Mouse (Mus musculus): ENCODE data around the gene Gfra4. TPM values are rescaled to one million over a fixed set of nuclear protein-coding genes. Genes with fewer than 3 reads are reported as not detected.
A peak's percentile ranks its signal among the peaks of the same experiment; 100 is the strongest.
"Not testable (repeated sequence)": the region's sequence is repeated elsewhere in the genome, so short reads cannot be mapped to it uniquely, and the experiment has no call there.

Gfra4 gene
- polyA plus RNA-seq, 1 experiment from 2014 or later, result 1.2 TPM

GRCm38 (mm10) chr2:131037226-131037990, 5.5 kb downstream of the Gfra4 start:
- no peak overlapping the region for H3K4me3 ChIP-seq (ENCODE audit: inconsistent target)
- WGBS (ENCODE audit: missing documents), result 20% methylated on average over 17 of the region's 17 CpGs
- peak overlapping the region; percentile 48 for H3K27ac ChIP-seq
- H3K79me2 ChIP-seq (ENCODE audit: inconsistent target), result no peaks in the 10 kb centered on the region
- no peaks in the 10 kb centered on the region for H3K36me3 ChIP-seq (ENCODE audit: inconsistent target)

- Histone ChIP-seq H3K4me3 (ENCODE audit: inconsistent target) (no peak overlapping the region), H3K27ac (peak overlapping the region; percentile 48), H3K36me3 (ENCODE audit: inconsistent target) (no peaks in the 10 kb centered on the region), H3K79me2 (ENCODE audit: inconsistent target) (no peaks in the 10 kb centered on the region)
Observed at GRCm38 (mm10) chr2:131036757-131037156, 6.1 kb downstream of the Gfra4 start.

- Histone ChIP-seq H3K4me3 (ENCODE audit: inconsistent target) (no peak overlapping the region), H3K36me3 (ENCODE audit: inconsistent target) (no peaks in the 10 kb centered on the region), H3K79me2 (ENCODE audit: inconsistent target) (no peaks in the 10 kb centered on the region), H3K27ac (peak overlapping the region; percentile 48)
- 96% methylated on average over 2 of the region's 2 CpGs for WGBS (ENCODE audit: missing documents)
Observed at GRCm38 (mm10) chr2:131036343-131036742, 6.5 kb downstream of the Gfra4 start.

- not testable (repeated sequence) for H3K79me2 ChIP-seq (ENCODE audit: inconsistent target); H3K4me3 ChIP-seq (ENCODE audit: inconsistent target); H3K27ac ChIP-seq; H3K36me3 ChIP-seq (ENCODE audit: inconsistent target)
- WGBS (ENCODE audit: missing documents), result 43% methylated on average over 1 of the region's 1 CpGs
Observed at GRCm38 (mm10) chr2:131031406-131031805, 11.5 kb downstream of the Gfra4 start.

- Histone ChIP-seq H3K79me2 (ENCODE audit: inconsistent target) (no peaks in the 10 kb centered on the region), H3K4me3 (ENCODE audit: inconsistent target) (no peak overlapping the region), H3K36me3 (ENCODE audit: inconsistent target) (no peaks in the 10 kb centered on the region), H3K27ac (0 out of 2 replicates have a peak overlapping the region, but pooled peaks have one; percentile 81)
- WGBS (ENCODE audit: missing documents), result 92% methylated on average over 1 of the region's 1 CpGs
Observed at GRCm38 (mm10) chr2:131030998-131031397, 11.9 kb downstream of the Gfra4 start.

- no peaks in the 10 kb centered on the region for H3K36me3 ChIP-seq (ENCODE audit: inconsistent target)
- H3K4me3 ChIP-seq (ENCODE audit: inconsistent target), result no peak overlapping the region
- no peaks in the 10 kb centered on the region for H3K79me2 ChIP-seq (ENCODE audit: inconsistent target)
- peak overlapping the region; percentile 81 for H3K27ac ChIP-seq
- WGBS (ENCODE audit: missing documents), result 87% methylated on average over 2 of the region's 2 CpGs
Observed at GRCm38 (mm10) chr2:131030561-131030960, 12.3 kb downstream of the Gfra4 start.

- Histone ChIP-seq H3K4me3 (ENCODE audit: inconsistent target) (no peak overlapping the region), H3K79me2 (ENCODE audit: inconsistent target) (no peaks in the 10 kb centered on the region), H3K27ac (peak overlapping the region; percentile 81), H3K36me3 (ENCODE audit: inconsistent target) (no peaks in the 10 kb centered on the region)
- WGBS (ENCODE audit: missing documents), result 57% methylated on average over 8 of the region's 9 CpGs
Observed at GRCm38 (mm10) chr2:131029065-131029935, 13.6 kb downstream of the Gfra4 start.

GRCm38 (mm10) chr2:131026941-131027340, 15.9 kb downstream of the Gfra4 start:
- Histone ChIP-seq H3K4me3 (ENCODE audit: inconsistent target) (no peak overlapping the region), H3K27ac (no peak overlapping the region), H3K79me2 (ENCODE audit: inconsistent target) (no peaks in the 10 kb centered on the region), H3K36me3 (ENCODE audit: inconsistent target) (no peaks in the 10 kb centered on the region)
- 100% methylated on average over 3 of the region's 3 CpGs for WGBS (ENCODE audit: missing documents)

GRCm38 (mm10) chr2:131025230-131025629, 17.7 kb downstream of the Gfra4 start:
- no peak overlapping the region for H3K27ac ChIP-seq
- no peaks in the 10 kb centered on the region for H3K79me2 ChIP-seq (ENCODE audit: inconsistent target)
- H3K36me3 ChIP-seq (ENCODE audit: inconsistent target), result no peaks in the 10 kb centered on the region
- no peak overlapping the region for H3K4me3 ChIP-seq (ENCODE audit: inconsistent target)
- WGBS (ENCODE audit: missing documents), result 100% methylated on average over 2 of the region's 2 CpGs

- H3K27ac ChIP-seq, result no peak overlapping the region
- peaks cover 27% of the 10 kb centered on the region for H3K36me3 ChIP-seq (ENCODE audit: inconsistent target)
- WGBS (ENCODE audit: missing documents), result 100% methylated on average over 1 of the region's 1 CpGs
Observed at GRCm38 (mm10) chr2:131010566-131010965, 32.3 kb downstream of the Gfra4 start.

GRCm38 (mm10) chr2:131009123-131009522, 33.8 kb downstream of the Gfra4 start:
- Histone ChIP-seq H3K27ac (no peak overlapping the region), H3K4me3 (ENCODE audit: inconsistent target) (no peak overlapping the region), H3K36me3 (ENCODE audit: inconsistent target) (peaks cover 18% of the 10 kb centered on the region), H3K79me2 (ENCODE audit: inconsistent target) (no peaks in the 10 kb centered on the region)
- 87% methylated on average over 2 of the region's 2 CpGs for WGBS (ENCODE audit: missing documents)

More at GRCm38 (mm10) chr2:131010566-131010965, 32.3 kb downstream of the Gfra4 start:
- H3K4me3 ChIP-seq (ENCODE audit: inconsistent target), result no peak overlapping the region
- H3K79me2 ChIP-seq (ENCODE audit: inconsistent target), result no peaks in the 10 kb centered on the region

- WGBS (ENCODE audit: missing documents), result 96% methylated on average over 2 of the region's 2 CpGs
- H3K79me2 ChIP-seq (ENCODE audit: inconsistent target), result no peaks in the 10 kb centered on the region
- H3K4me3 ChIP-seq (ENCODE audit: inconsistent target), result no peak overlapping the region
- 0 out of 2 replicates have a peak, but pooled peaks cover 3% of the 10 kb centered on the region for H3K36me3 ChIP-seq (ENCODE audit: inconsistent target)
- H3K27ac ChIP-seq, result no peak overlapping the region
Observed at GRCm38 (mm10) chr2:130992818-130993217, 50.1 kb downstream of the Gfra4 start.
